Mouse (Mus musculus) liver, adult 2 months (tissue): Measurements from ENCODE around the gene Cog1. TPM values are rescaled to one million over a fixed set of nuclear protein-coding genes. Genes with fewer than 3 reads are reported as not detected.
A peak's percentile ranks its signal among the peaks of the same experiment; 100 is the strongest.

Experiments used
- DNase-seq: peaks from one replicate; pipeline ENCODE4 v3.0.0-alpha.2; 2011; ENCODE audit warnings: low read depth, low spot score; ENCODE audit errors: extremely low read depth
- H3K27ac ChIP-seq: fragments of 200-500 bp; replicated peaks from 2 replicates; pipeline ENCODE4 v1.5.1; 2012; ENCODE audit warnings: low read depth, mild to moderate bottlenecking, control low read depth, inconsistent platforms, low read length; ENCODE audit not compliant: insufficient read depth
- H3K27me3 ChIP-seq: fragments of 200-500 bp; 2 replicates; pipeline ENCODE4 v1.6.1; 2012; ENCODE audit warnings: mild to moderate bottlenecking, moderate library complexity, low read length, inconsistent platforms; ENCODE audit not compliant: control insufficient read depth, insufficient read depth
- H3K36me3 ChIP-seq: fragments of 200-500 bp; 2 replicates; pipeline ENCODE4 v1.6.1; 2012; ENCODE audit warnings: low read length, inconsistent platforms; ENCODE audit not compliant: control insufficient read depth, insufficient read depth
- H3K4me1 ChIP-seq: fragments of 200-500 bp; 2 replicates; pipeline ENCODE4 v1.6.1; 2011; ENCODE audit warnings: low read length; ENCODE audit not compliant: control insufficient read depth, insufficient read depth
- H3K4me3 ChIP-seq: fragments of 200-500 bp; 2 replicates; pipeline ENCODE4 v1.5.1; 2011; ENCODE audit warnings: low read depth, mild to moderate bottlenecking, control low read depth, low read length, moderate library complexity; ENCODE audit not compliant: insufficient read depth
- H3K79me2 ChIP-seq: fragments of 200-500 bp; 2 replicates; pipeline ENCODE4 v1.6.1; 2012; ENCODE audit warnings: inconsistent platforms, mild to moderate bottlenecking, low read length, moderate library complexity; ENCODE audit not compliant: control insufficient read depth, insufficient read depth
- H3K9ac ChIP-seq: fragments of 200-500 bp; 2 replicates; pipeline ENCODE4 v1.6.1; 2012; ENCODE audit warnings: low read depth, mild to moderate bottlenecking, control low read depth, inconsistent platforms, low read length
- CTCF ChIP-seq: fragments of 200-500 bp; IDR thresholded peaks from 2 replicates; pipeline ENCODE4 v1.5.1; 2011; ENCODE audit warnings: low read depth, low read length, control low read depth
- POLR2A ChIP-seq: fragments of 200-500 bp; IDR thresholded peaks from 2 replicates; pipeline ENCODE4 v1.6.1; 2011; ENCODE audit warnings: low read length, control low read depth; ENCODE audit not compliant: insufficient read depth; ENCODE audit errors: extremely low read depth
- WGBS: fragments of 180-500 bp; shearing (Covaris S2); methylation state at CpG from one replicate; pipeline ENCODE4 v1.1.7; 2018; 5-methylcytosine and 5-hydroxymethylcytosine counted together
- polyA plus RNA-seq: library from polyadenylated mRNA; depleted of rRNA; stranded (reverse); fragments of >200 nt; gene quantifications from 2 replicates; pipeline ENCODE4 v1.2.3, GENCODE M21; 2012; rRNA removed
- total RNA-seq: library from RNA; depleted of rRNA; stranded (reverse); fragments of >200 nt; gene quantifications from 2 replicates; pipeline ENCODE4 v1.2.3, GENCODE M21; 2014; rRNA removed

The Cog1 gene
- total and polyA plus RNA-seq, 2 experiments, result 6.0 to 17.7 TPM

- DNase-seq, result no peak
- Histone ChIP-seq H3K36me3 (no peaks in the 10 kb centered on the region), H3K4me3 (peak within 1 kb of the TSS; percentile 63), H3K27me3 (no peaks in the 10 kb centered on the region), H3K4me1 (peaks cover 4% of the 10 kb centered on the region; the same call in 1 of the 2 replicates), H3K9ac (peak within 1 kb of the TSS; percentile 47; the same call in 1 of the 2 replicates), H3K79me2 (no peaks in the 10 kb centered on the region), H3K27ac (peak within 1 kb of the TSS; percentile 29)
- WGBS, result 57% methylated on average over 11 of the region's 11 CpGs
- no peak for TF ChIP-seq CTCF
- TF ChIP-seq POLR2A, result no peak
Measured at GRCm38 (mm10) chr11:113709731-113710256, 60.8 kb downstream of the Cog1 start, which contains the start of gene Cpsf4l. Cpsf4l (minus strand) TSS chr11:113710017.

GRCm38 (mm10) chr11:113710257-113710777, 61.3 kb downstream of the Cog1 start:
- Histone ChIP-seq H3K36me3 (no peaks in the 10 kb centered on the region), H3K27me3 (no peaks in the 10 kb centered on the region), H3K4me1 (peaks cover 6% of the 10 kb centered on the region; the same call in 1 of the 2 replicates), H3K27ac (no peak overlapping the region), H3K4me3 (no peak overlapping the region), H3K9ac (no peak overlapping the region), H3K79me2 (no peaks in the 10 kb centered on the region)
- 58% methylated on average over 10 of the region's 10 CpGs for WGBS
- DNase-seq, result no peak
- TF ChIP-seq CTCF, result no peak
- no peak for TF ChIP-seq POLR2A

DNA sequence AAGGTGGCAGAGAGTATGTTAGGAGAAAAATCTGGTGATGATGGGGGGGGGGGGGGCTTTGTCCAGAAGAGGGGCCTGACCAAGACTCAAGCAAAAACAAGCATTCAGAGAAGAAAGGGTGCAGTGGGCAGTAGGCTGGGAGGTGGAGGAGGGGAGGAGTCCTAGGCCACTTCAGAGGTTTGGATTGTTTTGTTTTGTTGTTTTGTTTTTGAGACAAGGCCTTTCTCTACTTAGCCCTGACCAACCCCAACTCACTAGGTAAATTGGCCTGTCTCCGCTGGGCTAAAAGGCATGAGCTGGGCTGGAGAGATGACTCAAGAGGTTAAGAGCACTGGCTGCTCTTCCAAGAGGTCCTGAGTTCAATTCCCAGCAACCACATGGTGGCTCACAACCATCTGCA, 62.1 kb downstream of the Cog1 start:
- Histone ChIP-seq H3K36me3 (no peaks in the 10 kb centered on the region), H3K27ac (no peak overlapping the region), H3K27me3 (no peaks in the 10 kb centered on the region), H3K79me2 (no peaks in the 10 kb centered on the region), H3K4me1 (peaks cover 6% of the 10 kb centered on the region; the same call in 1 of the 2 replicates), H3K4me3 (no peak overlapping the region), H3K9ac (no peak overlapping the region)
- 93% methylated on average over 1 of the region's 1 CpGs for WGBS
- TF ChIP-seq CTCF, result no peak
- no peak for TF ChIP-seq POLR2A
- DNase-seq, result no peak

DNA sequence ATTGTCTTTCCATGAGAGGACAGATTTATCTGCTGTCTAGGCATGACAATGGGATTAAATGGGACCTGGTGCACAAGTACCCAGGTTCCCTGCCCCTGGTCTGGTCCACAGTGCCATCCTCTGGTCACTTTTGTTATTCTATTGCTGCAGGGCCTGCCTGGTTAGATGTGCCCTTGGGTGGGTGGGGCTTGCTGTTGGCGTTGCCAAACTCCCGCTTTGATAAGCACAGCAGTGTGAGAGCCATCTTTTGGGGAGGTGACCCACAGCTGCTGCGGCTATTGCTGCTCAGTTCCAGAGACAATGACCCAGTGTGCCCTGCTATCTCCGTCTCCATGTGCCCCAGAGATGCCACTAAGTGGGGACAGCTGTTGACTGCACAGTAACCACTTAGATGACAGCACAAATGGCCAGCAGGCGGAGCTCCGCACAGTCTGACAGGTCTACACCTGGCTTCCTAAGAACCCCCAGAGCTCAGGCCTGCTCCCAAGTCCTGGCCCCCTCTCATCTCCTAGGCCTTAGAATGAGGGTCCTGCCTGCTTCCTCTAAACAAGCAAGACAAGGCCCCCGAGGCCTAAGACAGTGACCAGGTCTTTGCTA, 66.2 kb downstream of the Cog1 start:
- TF ChIP-seq CTCF (peak; percentile 73), POLR2A (no peak)
- peaks cover 2% of the 10 kb centered on the region; the same call in 1 of the 2 replicates for H3K4me1 ChIP-seq
- H3K79me2 ChIP-seq, result no peaks in the 10 kb centered on the region
- WGBS, result 57% methylated on average over 7 of the region's 7 CpGs
- no peak overlapping the region for H3K9ac ChIP-seq
- H3K4me3 ChIP-seq, result no peak overlapping the region
- H3K27ac ChIP-seq, result no peak overlapping the region
- no peaks in the 10 kb centered on the region for H3K27me3 ChIP-seq
- no peaks in the 10 kb centered on the region for H3K36me3 ChIP-seq
- DNase-seq, result peak; percentile 73

GRCm38 (mm10) chr11:113716132-113716531, 67.2 kb downstream of the Cog1 start:
- no peaks in the 10 kb centered on the region for H3K79me2 ChIP-seq
- TF ChIP-seq POLR2A, result no peak
- no peak for TF ChIP-seq CTCF
- H3K4me1 ChIP-seq, result peaks cover 2% of the 10 kb centered on the region; the same call in 1 of the 2 replicates
- no peak overlapping the region for H3K4me3 ChIP-seq
- no peak for DNase-seq
- H3K27ac ChIP-seq, result no peak overlapping the region
- H3K9ac ChIP-seq, result no peak overlapping the region
- WGBS, result 94% methylated on average over 2 of the region's 2 CpGs
- no peaks in the 10 kb centered on the region for H3K36me3 ChIP-seq
- H3K27me3 ChIP-seq, result no peaks in the 10 kb centered on the region

Other genes starting within 250 kb of the Cog1 start
- 0.07 TPM in 1 of 2 replicates, not detected in the other for gene Sstr2, start 29.8 kb upstream of the Cog1 start, total RNA-seq
- 0.17 TPM in 1 of 2 replicates, not detected in the other for gene Sstr2, start 29.8 kb upstream of the Cog1 start, polyA plus RNA-seq
- 18.8 and 21.5 TPM in 2 replicates for gene Slc39a11, start 910 bp downstream of the Cog1 start, total RNA-seq
- gene Slc39a11, start 910 bp downstream of the Cog1 start, polyA plus RNA-seq, result 22.8 and 27.2 TPM in 2 replicates
- 4.5 and 5.6 TPM in 2 replicates for gene Fam104a, start 35.0 kb downstream of the Cog1 start, total RNA-seq
- gene Fam104a, start 35.0 kb downstream of the Cog1 start, polyA plus RNA-seq, result 15.2 and 16.4 TPM in 2 replicates
- 4.1 and 5.0 TPM in 2 replicates for gene D11Wsu47e, start 35.2 kb downstream of the Cog1 start, total RNA-seq
- 3.3 and 4.5 TPM in 2 replicates for gene D11Wsu47e, start 35.2 kb downstream of the Cog1 start, polyA plus RNA-seq
- gene Cpsf4l, start 60.8 kb downstream of the Cog1 start, total RNA-seq, result 6.0 and 9.9 TPM in 2 replicates
- gene Cpsf4l, start 60.8 kb downstream of the Cog1 start, polyA plus RNA-seq, result 2.9 and 3.0 TPM in 2 replicates
- 25.2 and 36.7 TPM in 2 replicates for gene Cdc42ep4, start 102.7 kb downstream of the Cog1 start, total RNA-seq
- 32.7 and 32.9 TPM in 2 replicates for gene Cdc42ep4, start 102.7 kb downstream of the Cog1 start, polyA plus RNA-seq